Mouse (Mus musculus) C2C12 (cell line): ENCODE measurements around the gene Dnajb12.

ENCODE experiments used
- CTCF ChIP-seq: IDR thresholded peaks from one replicate; pipeline ENCODE4 v1.5.1; 2011; ENCODE audit not compliant: control insufficient read depth, insufficient read depth, insufficient read length
- MAX ChIP-seq: IDR thresholded peaks from one replicate; pipeline ENCODE4 v1.6.1; 2011; ENCODE audit warnings: mild to moderate bottlenecking, control low read depth
- MYOG ChIP-seq: IDR thresholded peaks from one replicate; pipeline ENCODE4 v1.6.1; 2011; ENCODE audit not compliant: control insufficient read depth, insufficient read length; ENCODE audit errors: extremely low read depth
- USF1 ChIP-seq: IDR thresholded peaks from one replicate; pipeline ENCODE4 v1.6.1; 2011; ENCODE audit warnings: low read depth, mild to moderate bottlenecking, control low read depth, moderate library complexity

GRCm38 (mm10) chr10:59920485-59920809, 41.1 kb downstream of the Dnajb12 start:
- TF ChIP-seq CTCF (no peak), MAX (no peak), MYOG (no peak), USF1 (no peak)
